Mouse (Mus musculus) hindbrain, embryonic 10.5 days (tissue): ENCODE measurements around the gene Slc22a8. TPM values are rescaled to one million over a fixed set of nuclear protein-coding genes. Genes with fewer than 3 reads are reported as not detected.
A peak's percentile ranks its signal among the peaks of the same experiment; 100 is the strongest.

Experiments used
- DNase-seq: peaks from one replicate; pipeline ENCODE4 v3.0.0-alpha.2; 2017; ENCODE audit warnings: low spot score
- H3K27ac ChIP-seq: fragments of 300-500 bp; sonication (generic); 2 replicates; pipeline ENCODE4 v1.5.1; 2016; ENCODE audit warnings: mild to moderate bottlenecking, moderate library complexity
- H3K27me3 ChIP-seq: fragments of 300-500 bp; sonication (generic); 2 replicates; pipeline ENCODE4 v1.6.1; 2016; ENCODE audit warnings: mild to moderate bottlenecking; ENCODE audit not compliant: poor library complexity, insufficient read depth, severe bottlenecking
- H3K36me3 ChIP-seq: fragments of 300-500 bp; sonication (generic); 2 replicates; pipeline ENCODE4 v1.6.1; 2016; ENCODE audit warnings: mild to moderate bottlenecking, moderate library complexity
- H3K4me1 ChIP-seq: fragments of 300-500 bp; sonication (generic); replicated peaks from 2 replicates; pipeline ENCODE4 v1.6.1; 2016; ENCODE audit warnings: mild to moderate bottlenecking
- H3K4me3 ChIP-seq: fragments of 300-500 bp; sonication (generic); 2 replicates; pipeline ENCODE4 v1.5.1; 2016; ENCODE audit warnings: mild to moderate bottlenecking, moderate library complexity
- H3K9me3 ChIP-seq: fragments of 300-500 bp; sonication (generic); 2 replicates; pipeline ENCODE4 v1.6.1; 2016; ENCODE audit warnings: mild to moderate bottlenecking, moderate library complexity
- WGBS: fragments of 180-500 bp; shearing (Covaris S2); methylation state at CpG from one replicate; pipeline ENCODE4 v1.1.7; 2016; 5-methylcytosine and 5-hydroxymethylcytosine counted together
- polyA plus RNA-seq: library from polyadenylated mRNA; unstranded; fragments of >200 nt; fragmentation: Nextera tagmentation; extraction: Ambion mirVana; gene quantifications from 2 replicates; pipeline ENCODE4 v1.2.1, GENCODE M21; 2016

Gene Slc22a8
- polyA plus RNA-seq, 1 experiment from 2014 or later, result 0.21 TPM

- WGBS, result 67% methylated on average over 3 of the region's 3 CpGs
Observed at GRCm38 (mm10) chr19:8602914-8603313, 11.9 kb downstream of the Slc22a8 start.

GRCm38 (mm10) chr19:8604536-8605240 lies 13.6 kb downstream of the Slc22a8 start:
- no peak for DNase-seq
- H3K9me3 ChIP-seq, result no peaks in the 10 kb centered on the region
- no peak overlapping the region for H3K4me3 ChIP-seq
- H3K27ac ChIP-seq, result no peak overlapping the region
- H3K36me3 ChIP-seq, result no peaks in the 10 kb centered on the region
- WGBS, result 90% methylated on average over 8 of the region's 8 CpGs
- H3K4me1 ChIP-seq, result no peaks in the 10 kb centered on the region
- no peaks in the 10 kb centered on the region for H3K27me3 ChIP-seq

More at GRCm38 (mm10) chr19:8602914-8603313, 11.9 kb downstream of the Slc22a8 start:
- DNase-seq, result no peak
- no peaks in the 10 kb centered on the region for H3K27me3 ChIP-seq
- no peaks in the 10 kb centered on the region for H3K4me1 ChIP-seq
- H3K27ac ChIP-seq, result no peak overlapping the region
- H3K36me3 ChIP-seq, result no peaks in the 10 kb centered on the region
- no peak overlapping the region for H3K4me3 ChIP-seq
- H3K9me3 ChIP-seq, result no peaks in the 10 kb centered on the region

GRCm38 (mm10) chr19:8605241-8605558 lies 14.1 kb downstream of the Slc22a8 start:
- no peaks in the 10 kb centered on the region for H3K9me3 ChIP-seq
- no peaks in the 10 kb centered on the region for H3K4me1 ChIP-seq
- H3K4me3 ChIP-seq, result no peak overlapping the region
- H3K36me3 ChIP-seq, result no peaks in the 10 kb centered on the region
- H3K27ac ChIP-seq, result no peak overlapping the region
- WGBS, result 92% methylated on average over 3 of the region's 3 CpGs
- H3K27me3 ChIP-seq, result no peaks in the 10 kb centered on the region
- DNase-seq, result no peak

- no peaks in the 10 kb centered on the region for H3K36me3 ChIP-seq
- WGBS, result 90% methylated on average over 8 of the region's 8 CpGs
- H3K4me1 ChIP-seq, result no peaks in the 10 kb centered on the region
- no peak for DNase-seq
- H3K27me3 ChIP-seq, result no peaks in the 10 kb centered on the region
- H3K4me3 ChIP-seq, result no peak overlapping the region
- no peaks in the 10 kb centered on the region for H3K9me3 ChIP-seq
- no peak overlapping the region for H3K27ac ChIP-seq
Observed at GRCm38 (mm10) chr19:8611358-8612123, 20.5 kb downstream of the Slc22a8 start.

- H3K36me3 ChIP-seq, result no peaks in the 10 kb centered on the region
- no peak overlapping the region for H3K4me3 ChIP-seq
- H3K27me3 ChIP-seq, result no peaks in the 10 kb centered on the region
- DNase-seq, result no peak
- H3K4me1 ChIP-seq, result peaks cover 6% of the 10 kb centered on the region
- H3K27ac ChIP-seq, result no peak overlapping the region
- 73% methylated on average over 2 of the region's 2 CpGs for WGBS
- no peaks in the 10 kb centered on the region for H3K9me3 ChIP-seq
Observed at GRCm38 (mm10) chr19:8613111-8613510, 22.1 kb downstream of the Slc22a8 start.

- peak; percentile 15 for DNase-seq
- H3K36me3 ChIP-seq, result no peaks in the 10 kb centered on the region
- H3K27ac ChIP-seq, result no peak overlapping the region
- H3K4me1 ChIP-seq, result peaks cover 9% of the 10 kb centered on the region
- no peaks in the 10 kb centered on the region for H3K27me3 ChIP-seq
- 44% methylated on average over 2 of the region's 2 CpGs for WGBS
- no peaks in the 10 kb centered on the region for H3K9me3 ChIP-seq
- no peak overlapping the region for H3K4me3 ChIP-seq
Observed at GRCm38 (mm10) chr19:8614343-8614742, 23.3 kb downstream of the Slc22a8 start.

GRCm38 (mm10) chr19:8616314-8616713 lies 25.3 kb downstream of the Slc22a8 start:
- WGBS, result 62% methylated on average over 4 of the region's 4 CpGs
- DNase-seq, result no peak
- Histone ChIP-seq H3K4me3 (no peak overlapping the region), H3K36me3 (no peaks in the 10 kb centered on the region), H3K4me1 (peaks cover 9% of the 10 kb centered on the region), H3K27me3 (no peaks in the 10 kb centered on the region), H3K27ac (no peak overlapping the region), H3K9me3 (no peaks in the 10 kb centered on the region)

GRCm38 (mm10) chr19:8617904-8618303 lies 26.9 kb downstream of the Slc22a8 start, which contains the start of gene Slc22a6:
Slc22a6 (plus strand) TSS chr19:8618039.
- Histone ChIP-seq H3K36me3 (no peaks in the 10 kb centered on the region), H3K27me3 (no peaks in the 10 kb centered on the region), H3K4me1 (peaks cover 9% of the 10 kb centered on the region), H3K9me3 (no peaks in the 10 kb centered on the region), H3K27ac (peak within 1 kb of the TSS; percentile 12; the same call in 1 of the 2 replicates), H3K4me3 (no peak within 1 kb of the TSS)
- 6% methylated on average over 7 of the region's 7 CpGs for WGBS
- DNase-seq, result no peak

GRCm38 (mm10) chr19:8621098-8621497 lies 30.0 kb downstream of the Slc22a8 start:
- WGBS, result 92% methylated on average over 7 of the region's 7 CpGs
- Histone ChIP-seq H3K36me3 (no peaks in the 10 kb centered on the region), H3K4me3 (no peak overlapping the region), H3K27ac (no peak overlapping the region), H3K27me3 (no peaks in the 10 kb centered on the region), H3K9me3 (no peaks in the 10 kb centered on the region), H3K4me1 (peaks cover 9% of the 10 kb centered on the region)
- no peak for DNase-seq

- Histone ChIP-seq H3K4me1 (no peaks in the 10 kb centered on the region), H3K27me3 (no peaks in the 10 kb centered on the region), H3K36me3 (no peaks in the 10 kb centered on the region), H3K4me3 (no peak overlapping the region), H3K9me3 (no peaks in the 10 kb centered on the region; the same call in 1 of the 2 replicates), H3K27ac (no peak overlapping the region)
- peak; percentile 16 for DNase-seq
- 74% methylated on average over 2 of the region's 2 CpGs for WGBS
Observed at GRCm38 (mm10) chr19:8630249-8630648, 39.2 kb downstream of the Slc22a8 start.

- Histone ChIP-seq H3K27ac (no peak overlapping the region), H3K27me3 (no peaks in the 10 kb centered on the region), H3K36me3 (no peaks in the 10 kb centered on the region), H3K9me3 (no peaks in the 10 kb centered on the region; the same call in 1 of the 2 replicates), H3K4me1 (no peaks in the 10 kb centered on the region), H3K4me3 (no peak overlapping the region)
- WGBS, result 85% methylated on average over 6 of the region's 6 CpGs
- DNase-seq, result no peak
Observed at GRCm38 (mm10) chr19:8630826-8631225, 39.8 kb downstream of the Slc22a8 start.

GRCm38 (mm10) chr19:8632029-8632428 lies 41.0 kb downstream of the Slc22a8 start:
- no peak for DNase-seq
- Histone ChIP-seq H3K4me3 (no peak overlapping the region), H3K9me3 (no peaks in the 10 kb centered on the region; the same call in 1 of the 2 replicates), H3K36me3 (no peaks in the 10 kb centered on the region), H3K27me3 (no peaks in the 10 kb centered on the region), H3K4me1 (no peaks in the 10 kb centered on the region), H3K27ac (no peak overlapping the region)
- WGBS, result 80% methylated on average over 1 of the region's 1 CpGs

GRCm38 (mm10) chr19:8642086-8642485 lies 51.0 kb downstream of the Slc22a8 start:
- no peak for DNase-seq
- no peaks in the 10 kb centered on the region for H3K36me3 ChIP-seq
- no peak overlapping the region for H3K4me3 ChIP-seq
- H3K4me1 ChIP-seq, result 0 out of 2 replicates have a peak, but pooled peaks cover 7% of the 10 kb centered on the region
- no peaks in the 10 kb centered on the region for H3K27me3 ChIP-seq
- H3K27ac ChIP-seq, result no peak overlapping the region
- 71% methylated on average over 5 of the region's 5 CpGs for WGBS
- no peaks in the 10 kb centered on the region for H3K9me3 ChIP-seq
